Mouse (Mus musculus) heart, postnatal 10 days (tissue): ENCODE measurements around the gene Brap. TPM values are rescaled to one million over a fixed set of nuclear protein-coding genes. Genes with fewer than 3 reads are reported as not detected.
"Not testable (repeated sequence)": the region's sequence is repeated elsewhere in the genome, so short reads cannot be mapped to it uniquely, and the experiment has no call there.

Experiments used
- DNase-seq, 2 experiments: peaks; one replicate each; pipeline ENCODE4 v3.0.0; 2021
- intact Hi-C: fragments of 180-260 bp; cut with DNase I; formaldehyde crosslinking; loops from one replicate; pipeline ENCODE4 v1.15.1; 2025
- total RNA-seq, 2 experiments: library from RNA; stranded (reverse); gene quantifications; 2 replicates each; pipeline ENCODE4 v1.2.3; 2021

Gene Brap
- 10 to 100 TPM; 28.2 to 35.2 TPM for total RNA-seq

GRCm38 (mm10) chr5:121660059-121660896 lies at the start of gene Brap, which contains the start of gene Acad10:
Gene Brap (plus strand): TSS chr5:121660563.
Gene Acad10 (minus strand): TSS chr5:121660514.
- intact Hi-C loops = no loop called here
- peak; percentile 96 for DNase-seq

DNA sequence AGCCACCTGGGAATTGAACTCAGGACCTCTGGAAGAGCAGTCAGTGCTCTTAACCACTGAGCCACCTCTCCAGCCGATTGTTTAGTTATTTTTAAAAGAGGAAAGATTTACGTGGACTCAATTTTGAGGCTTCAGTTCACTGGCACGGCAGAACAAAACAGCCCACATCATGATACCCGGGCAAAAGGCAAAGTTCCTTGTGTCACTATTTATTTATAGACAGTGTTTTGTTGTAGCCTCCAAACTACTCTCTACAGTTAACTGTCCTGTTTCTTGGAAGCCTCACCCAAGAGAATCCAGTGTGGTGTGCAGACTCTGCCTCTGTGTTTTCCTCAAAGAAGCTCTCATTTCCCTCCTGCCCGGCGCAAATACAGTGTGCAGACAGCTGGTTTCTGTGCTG lies 48.3 kb upstream of the Brap start:
- intact Hi-C loops = loop anchor here (1.0 kb wide), 1 partner anchor 44 kb away; no protein-coding TSS in a partner anchor
- DNase-seq = no peak

DNA sequence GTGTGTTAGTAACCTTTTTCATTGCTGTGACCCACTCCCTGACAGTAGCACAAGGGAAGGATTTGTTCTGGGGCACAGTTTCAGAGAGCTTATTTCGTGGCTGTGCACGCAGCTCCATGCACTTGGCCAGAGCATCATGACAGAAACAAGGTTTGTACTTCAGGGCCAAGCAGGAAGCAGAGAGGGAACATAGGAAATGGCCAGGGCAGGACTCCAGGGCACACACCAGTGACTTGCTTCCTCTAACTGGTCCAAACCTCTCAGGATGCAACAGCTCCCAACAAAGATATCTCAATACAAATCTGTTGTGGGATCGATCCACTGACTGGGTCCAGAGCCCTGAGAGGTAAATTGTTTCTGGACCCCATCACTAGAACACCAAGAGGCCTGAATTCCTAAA lies 45.4 kb upstream of the Brap start:
- intact Hi-C loops, DNase-seq: not testable (repeated sequence)

DNA sequence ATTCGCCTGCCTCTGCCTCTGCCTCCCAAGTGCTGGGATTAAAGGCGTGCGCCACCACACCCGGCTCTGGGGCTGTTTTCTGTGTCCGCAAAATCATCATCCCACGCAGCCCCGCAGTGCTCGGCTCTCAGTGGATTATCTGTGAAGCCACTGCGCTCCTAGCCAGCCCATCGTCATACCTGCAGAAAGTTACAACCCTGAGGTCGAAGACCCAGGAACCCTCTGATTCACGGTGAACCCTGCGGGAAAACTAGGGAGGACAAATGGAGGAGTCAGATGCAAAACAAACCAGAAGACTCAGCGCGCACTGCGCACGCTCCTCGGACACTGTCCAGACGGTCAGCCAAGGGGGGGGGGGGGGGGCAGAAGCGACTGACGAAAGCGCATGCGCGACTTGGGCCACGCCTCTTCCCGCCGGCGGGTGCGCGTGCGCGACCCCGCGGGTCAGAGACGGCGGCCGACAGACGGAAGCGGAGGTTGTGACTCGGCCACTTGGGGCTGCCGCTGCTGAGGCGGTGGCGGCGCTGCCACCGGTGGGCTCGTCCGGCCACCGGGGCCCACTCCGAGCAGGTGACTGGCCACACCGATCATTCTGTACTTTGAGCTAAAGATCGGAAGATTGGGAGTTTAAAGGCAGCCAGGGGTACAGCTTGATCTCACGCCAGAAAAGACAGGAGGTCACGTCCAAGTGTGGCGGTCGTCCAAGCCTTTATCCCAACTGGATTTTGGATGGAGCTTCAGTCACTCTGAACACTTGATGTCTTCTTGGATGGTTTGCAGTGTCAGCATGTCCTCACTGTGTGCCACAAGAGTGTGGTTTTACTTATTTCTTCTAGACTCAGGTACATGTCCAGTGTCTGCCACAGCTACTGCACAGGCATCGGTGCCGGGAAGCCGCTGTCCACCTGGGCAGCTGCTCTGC lies 41.5 kb upstream of the Brap start, which contains the start of gene Acad12:
Gene Acad12, minus strand, starts transcription at position 347 of the 922 bp plus-strand sequence.
- DNase-seq = peak; percentile 86 to 88
- intact Hi-C loops = no loop called here

GRCm38 (mm10) chr5:121621102-121621501 lies 39.3 kb upstream of the Brap start:
- intact Hi-C loops = loop anchor here (1.0 kb wide), 1 partner anchor 22 kb away; no protein-coding TSS in a partner anchor

DNA sequence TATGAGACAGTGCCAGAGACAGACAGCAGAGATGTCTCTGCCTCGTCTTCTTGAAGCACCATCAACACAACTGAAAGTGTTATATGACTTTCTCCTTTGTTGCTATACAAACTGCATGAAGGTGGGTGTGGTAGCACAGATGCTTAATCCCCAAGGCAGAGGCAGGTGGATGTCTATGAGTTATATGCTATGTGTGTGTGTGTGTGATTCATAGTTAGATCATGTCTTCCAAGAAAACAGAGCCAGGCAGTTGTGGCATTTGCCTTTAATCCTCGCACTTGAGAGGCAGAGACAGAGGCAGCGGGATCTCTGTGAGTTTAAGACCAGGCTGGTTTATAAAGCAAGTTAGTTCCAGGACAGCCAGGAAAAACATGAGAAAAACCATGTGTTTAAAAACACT lies 37.1 kb upstream of the Brap start:
- DNase-seq = no peak
- intact Hi-C loops = no loop called here

More at GRCm38 (mm10) chr5:121621102-121621501, 39.3 kb upstream of the Brap start:
- DNase-seq = no peak

GRCm38 (mm10) chr5:121627871-121628270 lies 32.5 kb upstream of the Brap start:
- DNase-seq = peak; percentile 69 to 87
- intact Hi-C loops = no loop called here

GRCm38 (mm10) chr5:121631106-121631647 lies 29.2 kb upstream of the Brap start:
- intact Hi-C loops, DNase-seq: not testable (repeated sequence)

GRCm38 (mm10) chr5:121632804-121633203 lies 27.6 kb upstream of the Brap start:
- DNase-seq = no peak
- intact Hi-C loops = no loop called here

DNA sequence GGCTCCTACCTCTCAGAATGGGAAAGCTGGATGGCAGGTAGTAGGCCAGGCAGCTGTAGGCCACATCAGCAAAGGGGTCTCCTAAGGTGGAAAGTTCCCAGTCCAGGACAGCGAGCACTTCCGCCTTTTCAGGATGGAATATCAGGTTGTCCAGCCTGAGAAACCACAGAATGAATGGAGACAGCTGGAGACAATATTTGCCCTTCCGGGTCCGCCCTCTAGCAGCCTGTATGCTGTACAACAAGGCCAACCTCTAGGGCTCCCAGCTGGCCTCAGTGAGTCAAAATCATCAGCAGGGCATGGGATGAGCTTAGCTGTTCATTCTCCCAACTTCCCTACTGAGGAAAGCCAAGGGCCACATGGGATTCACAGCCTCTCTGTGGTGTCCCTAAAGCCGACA lies 25.7 kb upstream of the Brap start:
- DNase-seq = no peak
- intact Hi-C loops = no loop called here

DNA sequence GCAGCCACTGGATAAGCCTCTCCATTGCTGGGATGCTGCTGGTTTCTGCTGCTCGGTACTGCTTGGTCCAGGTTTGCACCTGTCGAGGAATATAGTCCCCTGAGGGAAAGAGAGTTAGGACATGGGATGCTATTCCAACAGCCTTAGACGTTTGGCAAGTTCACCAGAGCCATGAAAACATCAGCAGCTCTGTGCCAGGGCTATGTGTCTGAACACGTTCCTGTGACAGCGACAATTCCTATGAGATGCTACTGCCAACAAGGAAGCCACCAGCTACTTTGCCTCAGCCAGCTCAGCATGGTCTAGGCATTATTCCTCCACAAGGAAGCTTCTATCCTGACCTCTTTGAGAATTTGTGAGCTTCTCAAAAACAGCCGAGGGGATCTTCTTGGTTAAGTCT lies 23.1 kb upstream of the Brap start:
- DNase-seq = no peak
- intact Hi-C loops = no loop called here

DNA sequence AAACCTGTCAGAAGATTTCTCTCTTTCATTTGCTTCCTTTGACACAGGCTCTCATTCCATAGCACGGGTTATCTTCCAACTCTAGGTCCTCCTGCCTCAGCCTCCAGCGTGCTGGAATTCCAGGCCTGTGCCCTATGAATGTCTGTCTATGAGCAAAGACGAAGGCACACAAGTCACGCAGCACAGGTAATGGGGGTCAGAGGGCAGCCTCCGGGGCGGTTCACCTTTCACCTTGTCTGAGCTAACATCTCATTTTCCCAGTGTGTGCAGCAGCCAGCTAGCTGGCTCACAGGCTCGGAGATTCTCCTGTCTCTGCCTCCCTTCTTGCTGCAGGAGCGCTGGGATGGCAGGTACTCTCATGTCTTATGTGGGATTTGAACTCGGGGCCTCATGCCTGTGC lies 20.8 kb upstream of the Brap start:
- intact Hi-C loops = no loop called here
- DNase-seq = no peak

- DNase-seq = no peak
- intact Hi-C loops = no loop called here
Observed at GRCm38 (mm10) chr5:121649134-121649533, 11.2 kb upstream of the Brap start.

DNA sequence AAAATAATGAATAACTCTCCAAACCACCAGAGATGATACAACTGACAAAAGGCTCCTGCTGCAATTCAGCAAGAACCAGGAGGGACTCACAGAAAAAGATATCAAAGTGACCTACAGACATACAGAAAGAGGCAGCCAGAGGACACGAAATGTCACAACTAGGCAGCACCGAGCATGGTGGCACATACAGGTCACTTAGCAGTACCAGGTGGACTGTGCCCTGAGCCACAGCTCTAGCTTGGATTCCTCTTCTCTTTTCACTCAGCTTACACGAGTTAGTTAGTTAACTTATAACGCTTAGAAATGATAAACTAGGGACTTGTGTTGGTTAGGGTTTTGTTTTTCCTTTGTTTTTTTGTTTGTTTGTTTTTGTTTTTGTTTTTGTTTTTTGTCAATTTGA lies 5.8 kb upstream of the Brap start:
- intact Hi-C loops = no loop called here
- DNase-seq = no peak

DNA sequence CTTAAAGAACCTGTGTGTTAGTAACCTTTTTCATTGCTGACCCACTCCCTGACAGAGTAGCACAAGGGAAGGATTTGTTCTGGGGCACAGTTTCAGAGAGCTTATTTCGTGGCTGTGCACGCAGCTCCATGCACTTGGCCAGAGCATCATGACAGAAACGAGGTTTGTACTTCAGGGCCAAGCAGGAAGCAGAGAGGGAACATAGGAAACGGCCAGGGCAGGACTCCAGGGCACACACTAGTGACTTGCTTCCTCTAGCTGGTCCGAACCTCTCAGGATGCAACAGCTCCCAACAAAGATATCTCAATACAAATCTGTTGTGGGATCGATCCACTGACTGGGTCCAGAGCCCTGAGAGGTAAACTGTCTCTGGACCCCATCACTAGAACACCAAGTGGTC lies 3.5 kb upstream of the Brap start:
- intact Hi-C loops = loop anchor here (1.0 kb wide), 1 partner anchor 45 kb away; no protein-coding TSS in a partner anchor
- peak in 1 of 2 experiments; percentile 3 for DNase-seq

- DNase-seq, intact Hi-C loops: not testable (repeated sequence)
Observed at GRCm38 (mm10) chr5:121657656-121658055, 2.7 kb upstream of the Brap start.

GRCm38 (mm10) chr5:121660897-121661254 lies 513 bp downstream of the Brap start:
- intact Hi-C loops = no loop called here
- no peak for DNase-seq

GRCm38 (mm10) chr5:121661494-121661893 lies 1.1 kb downstream of the Brap start:
- no peak for DNase-seq
- intact Hi-C loops = no loop called here

GRCm38 (mm10) chr5:121663456-121663855 lies 3.1 kb downstream of the Brap start:
- intact Hi-C loops = no loop called here

DNA sequence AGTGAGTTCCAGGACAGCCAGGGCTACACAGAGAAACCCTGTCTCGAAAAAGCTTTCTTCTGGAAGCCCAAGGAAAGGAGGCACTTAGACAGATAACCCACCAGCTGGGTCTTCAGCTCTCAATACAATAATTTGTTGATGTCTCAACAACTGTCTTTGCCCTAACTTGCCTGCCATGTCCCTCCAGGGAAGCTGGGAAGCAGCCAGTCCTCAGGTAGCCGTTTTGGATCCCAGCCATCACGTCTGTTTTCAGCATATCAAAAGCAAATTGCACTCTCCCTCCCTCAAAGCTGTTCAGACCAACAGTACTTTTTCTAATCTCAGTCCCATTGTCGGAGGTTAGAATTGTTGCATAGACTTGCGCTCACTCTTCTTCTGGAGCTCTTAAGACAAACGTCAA lies 3.7 kb downstream of the Brap start:
- no peak for DNase-seq
- intact Hi-C loops = no loop called here

More at GRCm38 (mm10) chr5:121663456-121663855, 3.1 kb downstream of the Brap start:
- no peak for DNase-seq

DNA sequence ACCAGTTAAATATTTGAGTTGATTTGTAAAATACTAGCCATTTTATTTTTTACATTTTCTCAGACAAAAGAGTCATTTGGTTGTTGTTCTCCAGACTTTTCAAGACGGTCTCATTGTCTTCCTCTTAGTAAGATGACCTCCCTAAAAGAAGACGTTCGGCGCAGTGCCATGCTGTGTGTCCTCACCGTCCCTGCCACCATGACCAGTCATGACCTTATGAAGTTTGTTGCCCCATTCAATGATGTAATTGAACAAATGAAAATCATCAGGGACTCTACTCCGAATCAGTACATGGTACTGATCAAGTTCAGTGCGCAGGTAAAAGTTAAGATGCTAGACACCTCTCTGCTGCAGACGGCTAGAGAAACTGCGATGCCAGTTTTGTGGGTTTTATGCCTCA lies 4.6 kb downstream of the Brap start:
- intact Hi-C loops = no loop called here

More for the DNA sequence above, 4.6 kb downstream of the Brap start:
- DNase-seq = no peak
